Mouse (Mus musculus) testis, adult 2 months (tissue): ENCODE data around the gene Ppp1r1b. TPM values are rescaled to one million over a fixed set of nuclear protein-coding genes. Genes with fewer than 3 reads are reported as not detected.

Experiments used
- H3K27ac ChIP-seq: fragments of 200-500 bp; 2 replicates; pipeline ENCODE4 v1.5.1; 2012; ENCODE audit warnings: low read depth, low read length; ENCODE audit not compliant: control insufficient read depth, insufficient read depth
- H3K27me3 ChIP-seq: fragments of 200-500 bp; 2 replicates; pipeline ENCODE4 v1.6.1; 2012; ENCODE audit warnings: mild to moderate bottlenecking, low read length, moderate library complexity; ENCODE audit not compliant: control insufficient read depth, insufficient read depth
- H3K36me3 ChIP-seq: fragments of 200-500 bp; 2 replicates; pipeline ENCODE4 v1.6.1; 2012; ENCODE audit warnings: mild to moderate bottlenecking, low read length; ENCODE audit not compliant: control insufficient read depth, insufficient read depth
- H3K4me1 ChIP-seq: fragments of 200-500 bp; 2 replicates; pipeline ENCODE4 v1.6.1; 2012; ENCODE audit warnings: low read length; ENCODE audit not compliant: control insufficient read depth, insufficient read depth
- H3K4me3 ChIP-seq: fragments of 200-500 bp; 2 replicates; pipeline ENCODE4 v1.5.1; 2012; ENCODE audit warnings: low read depth, mild to moderate bottlenecking, low read length, moderate library complexity, mixed read lengths; ENCODE audit not compliant: control insufficient read depth
- CTCF ChIP-seq: fragments of 200-500 bp; IDR thresholded peaks from 2 replicates; pipeline ENCODE4 v1.5.1; 2012; ENCODE audit warnings: low read depth, mild to moderate bottlenecking, inconsistent platforms, low read length, moderate library complexity; ENCODE audit not compliant: control insufficient read depth, insufficient read depth, insufficient replicate concordance
- POLR2A ChIP-seq: fragments of 200-500 bp; IDR thresholded peaks from 2 replicates; pipeline ENCODE4 v1.6.1; 2012; ENCODE audit warnings: low read depth, mild to moderate bottlenecking, inconsistent platforms, low read length, moderate library complexity; ENCODE audit not compliant: control insufficient read depth
- polyA plus RNA-seq: library from polyadenylated mRNA; depleted of rRNA; stranded (reverse); fragments of >200 nt; gene quantifications from 2 replicates; pipeline ENCODE4 v1.2.3, GENCODE M21; 2012

The Ppp1r1b gene
- polyA plus RNA-seq, 1 experiment, result 0.58 TPM

DNA sequence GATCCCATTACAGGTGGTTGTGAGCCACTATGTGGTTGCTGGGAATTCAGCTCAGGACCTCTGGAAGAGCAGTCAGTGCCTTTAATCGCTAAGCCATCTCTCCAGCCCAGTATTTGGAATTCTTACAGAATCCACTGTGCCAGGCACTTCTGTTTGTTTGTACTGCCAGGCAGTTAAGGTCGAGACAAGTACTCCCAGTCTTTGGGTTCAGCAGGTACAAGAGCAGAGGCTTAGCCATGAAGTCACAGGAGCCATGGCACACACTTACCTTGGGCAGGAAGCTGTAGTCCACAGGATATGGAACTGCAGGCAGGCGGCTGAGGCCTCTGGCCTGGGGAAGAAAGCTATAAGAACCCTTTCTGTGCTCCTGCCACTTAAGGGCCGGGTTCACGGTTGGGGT, 15.6 kb downstream of the Ppp1r1b start:
- Histone ChIP-seq H3K4me3 (no peak overlapping the region), H3K27me3 (no peaks in the 10 kb centered on the region), H3K27ac (no peak overlapping the region), H3K4me1 (peaks cover 5% of the 10 kb centered on the region), H3K36me3 (no peaks in the 10 kb centered on the region)
- TF ChIP-seq POLR2A (no peak), CTCF (no peak)

DNA sequence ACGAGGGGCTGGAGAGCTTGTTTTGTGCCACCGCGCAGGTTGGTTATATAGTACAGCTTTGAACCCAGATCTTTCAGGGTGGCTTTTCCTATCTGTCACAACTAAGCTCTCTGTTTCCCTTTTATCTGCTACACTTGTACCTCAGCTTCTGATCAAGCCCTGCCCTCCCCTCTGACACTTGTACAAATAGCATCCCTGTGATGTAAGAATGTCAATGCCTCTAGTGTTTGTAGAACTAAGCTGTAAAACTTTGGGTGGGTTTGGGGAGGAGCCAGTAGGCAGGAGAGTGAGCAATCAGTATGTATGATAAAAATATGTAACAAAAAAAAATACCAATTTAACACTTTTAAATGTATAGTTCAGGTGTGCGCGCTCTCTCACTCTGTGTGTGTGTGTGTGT, 16.2 kb downstream of the Ppp1r1b start:
- Histone ChIP-seq H3K36me3 (no peaks in the 10 kb centered on the region), H3K4me1 (no peaks in the 10 kb centered on the region; the same call in 1 of the 2 replicates), H3K27ac (no peak overlapping the region), H3K27me3 (no peaks in the 10 kb centered on the region), H3K4me3 (no peak overlapping the region)
- no peak for TF ChIP-seq POLR2A
- no peak for TF ChIP-seq CTCF

DNA sequence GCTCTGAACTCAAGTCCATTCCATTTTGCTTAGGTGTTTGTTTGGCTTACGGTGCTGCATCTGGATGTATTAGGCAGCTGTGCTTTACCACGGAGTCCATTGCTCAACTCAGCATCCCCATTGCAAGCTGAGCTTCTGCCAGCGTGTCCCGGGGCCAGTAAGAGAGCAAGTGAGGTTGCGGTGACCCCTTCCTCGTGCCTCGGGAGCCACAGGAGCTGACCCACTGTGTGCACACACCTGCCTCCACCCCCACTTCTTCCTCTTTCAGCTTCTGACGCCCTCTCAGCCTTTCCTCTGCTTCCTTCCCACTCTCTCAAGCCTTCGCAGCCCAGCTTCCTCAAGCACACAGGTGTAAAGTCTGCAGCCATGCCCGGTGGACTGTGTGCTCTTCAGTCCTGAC, 18.1 kb downstream of the Ppp1r1b start:
- TF ChIP-seq POLR2A, result no peak
- no peak for TF ChIP-seq CTCF
- Histone ChIP-seq H3K27ac (no peak overlapping the region), H3K4me1 (peaks cover 6% of the 10 kb centered on the region), H3K36me3 (no peaks in the 10 kb centered on the region), H3K4me3 (no peak overlapping the region), H3K27me3 (no peaks in the 10 kb centered on the region)

DNA sequence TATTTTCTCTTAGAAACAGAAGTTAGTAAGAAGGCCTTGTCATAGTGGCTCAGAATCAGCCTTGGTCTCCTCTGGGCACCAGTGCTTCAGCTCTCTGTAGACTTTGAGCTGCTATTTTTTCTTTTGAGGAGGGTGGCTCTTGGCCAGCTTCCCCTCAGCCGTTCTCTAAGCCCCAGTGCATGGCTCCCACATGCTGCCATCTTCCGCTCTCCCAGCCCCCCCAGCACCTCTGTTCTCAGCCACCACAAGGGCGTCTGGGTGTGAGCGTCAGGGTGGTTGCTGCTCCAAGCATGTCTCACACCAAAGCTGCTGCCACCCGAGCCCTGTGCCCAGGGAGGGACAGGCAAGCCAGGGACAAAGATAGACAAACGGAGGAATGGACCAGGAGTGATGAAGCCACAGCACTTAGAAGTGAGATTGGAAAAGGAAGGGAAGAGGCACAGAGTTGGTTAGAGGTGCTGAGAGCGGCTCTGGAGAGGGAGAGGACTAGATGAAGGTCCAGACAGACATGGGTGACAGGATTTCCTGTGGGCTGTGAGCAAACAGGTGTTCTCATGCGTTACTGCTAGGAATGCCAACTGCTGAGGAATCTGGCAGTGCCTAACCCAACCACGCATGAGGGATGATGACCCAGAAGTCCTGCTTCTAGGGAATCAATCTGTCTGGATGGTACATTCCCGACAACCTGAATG, 19.1 kb downstream of the Ppp1r1b start:
- no peaks in the 10 kb centered on the region for H3K36me3 ChIP-seq
- TF ChIP-seq POLR2A, result no peak
- TF ChIP-seq CTCF, result no peak
- no peak overlapping the region for H3K4me3 ChIP-seq
- H3K4me1 ChIP-seq, result peaks cover 6% of the 10 kb centered on the region
- H3K27me3 ChIP-seq, result no peaks in the 10 kb centered on the region
- H3K27ac ChIP-seq, result no peak overlapping the region

DNA sequence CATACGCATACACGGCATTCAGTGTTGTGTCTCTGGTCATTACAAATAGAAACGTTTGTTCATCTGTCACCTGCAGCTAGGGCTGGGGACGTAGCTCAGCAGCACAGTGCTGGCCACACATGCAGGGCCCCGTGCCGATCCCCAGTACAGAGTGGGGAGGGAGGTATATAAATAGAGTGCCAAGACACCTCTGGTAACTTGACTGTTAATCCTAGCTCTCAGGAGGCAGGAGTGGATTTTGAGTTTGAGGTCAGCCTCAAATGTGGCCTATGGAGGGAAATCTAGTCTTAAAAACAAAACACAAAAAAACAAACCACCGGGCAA, 19.6 kb downstream of the Ppp1r1b start:
- Histone ChIP-seq H3K4me1 (peaks cover 6% of the 10 kb centered on the region), H3K27ac (no peak overlapping the region), H3K36me3 (no peaks in the 10 kb centered on the region), H3K27me3 (no peaks in the 10 kb centered on the region), H3K4me3 (no peak overlapping the region)
- TF ChIP-seq POLR2A (no peak), CTCF (no peak)

DNA sequence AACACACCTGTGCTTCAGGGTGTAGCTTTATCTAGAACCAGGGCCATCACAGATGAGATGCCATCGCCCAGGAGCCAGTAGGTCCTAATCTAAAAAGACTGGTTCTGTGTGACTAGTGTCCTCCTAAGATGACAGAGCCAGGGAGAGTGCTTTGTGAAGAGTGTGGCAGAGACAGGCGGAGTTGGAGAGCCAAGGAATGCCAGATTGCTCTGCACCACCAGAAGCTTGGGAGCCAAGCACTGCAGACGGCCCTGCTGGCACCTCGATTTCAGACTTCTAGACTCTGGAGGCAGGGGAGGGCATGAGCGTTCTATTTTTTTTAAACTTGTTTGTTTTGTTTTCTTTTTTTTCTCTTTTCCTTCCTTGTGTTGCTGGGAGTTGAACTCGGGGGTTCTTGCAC, 21.1 kb downstream of the Ppp1r1b start:
- Histone ChIP-seq H3K4me1 (peaks cover 6% of the 10 kb centered on the region), H3K27ac (no peak overlapping the region), H3K27me3 (no peaks in the 10 kb centered on the region), H3K36me3 (no peaks in the 10 kb centered on the region; the same call in 1 of the 2 replicates), H3K4me3 (no peak overlapping the region)
- TF ChIP-seq CTCF (no peak), POLR2A (no peak)

DNA sequence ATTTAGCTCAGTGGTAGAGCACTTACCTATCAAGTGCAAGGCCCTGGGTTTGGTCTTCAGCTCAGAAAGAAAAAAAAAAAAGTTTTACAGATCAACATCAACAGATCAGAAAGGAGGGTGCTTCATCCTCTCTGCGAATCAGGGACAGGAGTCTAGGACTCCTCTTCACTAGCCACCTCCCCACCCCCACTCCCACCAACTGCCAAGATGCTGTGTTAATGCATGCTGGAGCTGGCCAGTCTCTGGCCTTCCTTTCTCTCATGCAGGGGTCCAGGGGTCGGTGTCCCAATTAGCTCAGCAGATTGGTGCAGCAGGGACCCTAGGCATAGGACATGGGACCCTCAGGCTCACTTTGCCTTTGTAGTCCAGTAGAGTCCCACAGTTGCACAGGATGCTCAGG, 22.4 kb downstream of the Ppp1r1b start:
- Histone ChIP-seq H3K4me3 (no peak overlapping the region), H3K27ac (no peak overlapping the region), H3K36me3 (no peaks in the 10 kb centered on the region; the same call in 1 of the 2 replicates), H3K4me1 (peaks cover 6% of the 10 kb centered on the region), H3K27me3 (no peaks in the 10 kb centered on the region)
- TF ChIP-seq POLR2A, result no peak
- no peak for TF ChIP-seq CTCF
